Mouse (Mus musculus) cerebellum, adult 9-11 months (tissue): ENCODE measurements around the gene Dnajc30.

Experiments
- DNase-seq: peaks from one replicate; pipeline ENCODE4 v3.0.0; 2022

The Dnajc30 gene

GRCm38 (mm10) chr5:135109976-135110375, 46.0 kb downstream of the Dnajc30 start:
- DNase-seq = no peak

GRCm38 (mm10) chr5:135113782-135114181, 49.8 kb downstream of the Dnajc30 start:
- DNase-seq = no peak

GRCm38 (mm10) chr5:135115241-135115640, 51.2 kb downstream of the Dnajc30 start:
- DNase-seq = no peak
